Mouse (Mus musculus) heart, embryonic 16.5 days (tissue): ENCODE measurements around the gene Nr1h5. TPM values are rescaled to one million over a fixed set of nuclear protein-coding genes. Genes with fewer than 3 reads are reported as not detected.

Experiments used
- ATAC-seq: fragments of 200-750 bp; cut with Nextera tagmentation; replicated peaks from 2 replicates; pipeline ENCODE4 v1.8.0; 2017; ENCODE audit warnings: moderate number of reproducible peaks; ENCODE audit not compliant: insufficient read depth, low FRiP score; ENCODE audit errors: extremely low read depth
- H3K27ac ChIP-seq: fragments of 300-500 bp; sonication (generic); 2 replicates; pipeline ENCODE4 v1.5.1; 2014; ENCODE audit warnings: mild to moderate bottlenecking, low read length, control low read depth, moderate library complexity
- H3K27me3 ChIP-seq: fragments of 300-500 bp; sonication (generic); 2 replicates; pipeline ENCODE4 v1.6.1; 2014; ENCODE audit warnings: low read length, mixed read lengths; ENCODE audit not compliant: control insufficient read depth, insufficient read depth
- H3K36me3 ChIP-seq: fragments of 300-500 bp; sonication (generic); 2 replicates; pipeline ENCODE4 v1.6.1; 2014; ENCODE audit not compliant: control insufficient read depth, insufficient read depth
- H3K4me1 ChIP-seq: fragments of 300-500 bp; sonication (generic); 2 replicates; pipeline ENCODE4 v1.6.1; 2014; ENCODE audit warnings: low read length, mixed read lengths; ENCODE audit not compliant: control insufficient read depth, insufficient read depth
- H3K4me2 ChIP-seq: fragments of 300-500 bp; sonication (generic); 2 replicates; pipeline ENCODE4 v1.6.1; 2014; ENCODE audit warnings: low read depth, mild to moderate bottlenecking, control low read depth, low read length
- H3K4me3 ChIP-seq: fragments of 300-500 bp; sonication (generic); 2 replicates; pipeline ENCODE4 v1.5.1; 2014; ENCODE audit warnings: mild to moderate bottlenecking, control low read depth, low read length
- H3K9ac ChIP-seq: fragments of 300-500 bp; sonication (generic); 2 replicates; pipeline ENCODE4 v1.6.1; 2014; ENCODE audit warnings: low read length, control low read depth
- H3K9me3 ChIP-seq: fragments of 300-500 bp; sonication (generic); replicated peaks from 2 replicates; pipeline ENCODE4 v1.6.1; 2016; ENCODE audit warnings: low read length; ENCODE audit not compliant: control insufficient read depth
- WGBS: fragments of 180-500 bp; shearing (Covaris S2); extraction: QIAGEN DNeasy Blood & Tissue Kit; methylation state at CpG from one replicate; pipeline ENCODE4 v1.1.7; 2014; 5-methylcytosine and 5-hydroxymethylcytosine counted together
- polyA plus RNA-seq: library from polyadenylated mRNA; unstranded; fragments of >200 nt; fragmentation: Nextera tagmentation; extraction: Ambion mirVana; gene quantifications from 2 replicates; pipeline ENCODE4 v1.2.1, GENCODE M21; 2015

Gene Nr1h5
- polyA plus RNA-seq, 1 experiment from 2014 or later = 0.14 TPM

DNA sequence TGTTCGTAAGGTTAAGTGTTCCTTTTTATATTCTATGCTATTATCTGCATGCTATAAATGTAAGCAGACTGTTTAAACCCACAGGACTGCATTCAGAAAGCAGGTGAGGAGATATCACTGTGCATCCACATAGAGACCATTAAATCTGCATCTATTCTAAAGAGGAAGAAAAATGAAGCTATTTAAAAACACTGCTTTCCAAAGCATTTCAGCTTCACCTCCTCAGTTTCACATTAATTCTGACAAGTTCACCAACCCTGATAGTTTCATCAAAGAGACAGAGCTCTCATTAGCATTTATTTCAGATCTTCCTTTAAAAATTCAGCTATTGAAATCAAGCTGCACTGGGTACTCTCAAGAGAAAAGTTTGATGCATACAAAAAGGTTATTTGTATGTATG is 25.8 kb downstream of the Nr1h5 start:
- ATAC-seq = no peak
- 84% methylated on average over 1 of the region's 1 CpGs for WGBS

DNA sequence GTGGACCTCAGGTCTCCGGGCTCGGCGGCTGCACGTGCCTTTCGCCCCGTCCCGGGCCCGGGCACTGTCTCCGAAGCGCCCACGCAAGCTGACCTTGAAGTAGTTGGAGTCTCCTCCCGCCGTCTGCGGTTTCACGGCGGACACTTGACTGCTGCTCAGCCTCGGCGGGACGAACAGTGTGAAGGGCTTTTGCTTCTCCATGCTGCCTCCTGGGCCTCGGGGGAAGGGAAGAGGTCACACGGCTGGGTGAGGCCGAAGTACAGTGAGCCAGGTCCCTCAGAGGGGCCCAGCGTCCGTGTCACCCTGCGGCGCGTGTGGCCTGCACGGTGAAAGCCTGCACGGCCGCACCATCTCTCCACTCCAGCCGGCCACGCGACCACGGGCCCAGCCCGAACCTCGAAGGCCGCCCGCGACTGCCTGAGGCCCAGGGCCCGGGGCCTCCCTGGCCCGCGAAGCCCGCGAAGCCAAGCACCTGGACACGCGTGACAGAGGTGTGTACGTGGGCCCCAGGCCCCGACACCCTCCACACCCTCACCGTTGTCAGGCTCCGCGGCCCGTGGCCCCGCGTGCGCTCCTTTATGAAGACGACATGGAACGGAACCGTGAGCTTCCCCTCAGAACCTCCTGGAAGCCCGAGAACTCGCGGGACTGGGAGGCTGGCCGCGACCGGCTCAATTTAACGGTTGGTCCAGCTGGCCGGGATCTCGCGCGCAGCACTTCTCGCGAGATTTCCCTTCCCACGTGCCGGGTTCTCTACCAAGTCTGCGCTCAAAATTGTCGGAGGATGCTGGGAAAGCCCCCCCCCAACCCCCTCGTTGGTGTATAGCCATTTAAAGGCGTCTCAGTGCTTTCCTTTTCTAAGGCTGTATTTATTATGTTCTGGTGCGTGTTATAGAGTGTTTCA is 28.2 kb downstream of the Nr1h5 start, which contains the start of gene Sycp1:
Gene Sycp1, minus strand, starts transcription at position 650 of the 904 bp plus-strand sequence.
- Histone ChIP-seq H3K36me3 (no peaks in the 10 kb centered on the region), H3K27ac (no peak within 1 kb of the TSS), H3K9me3 (peaks cover 4% of the 10 kb centered on the region; the same call in 1 of the 2 replicates), H3K4me2 (no peak within 1 kb of the TSS), H3K27me3 (no peaks in the 10 kb centered on the region), H3K9ac (no peak within 1 kb of the TSS), H3K4me1 (no peaks in the 10 kb centered on the region), H3K4me3 (no peak within 1 kb of the TSS)
- no peak for ATAC-seq
- 90% methylated on average over 78 of the region's 78 CpGs for WGBS

More for the DNA sequence above, 25.8 kb downstream of the Nr1h5 start:
- no peak overlapping the region for H3K9ac ChIP-seq
- H3K9me3 ChIP-seq = peaks cover 4% of the 10 kb centered on the region; the same call in 1 of the 2 replicates
- H3K27me3 ChIP-seq = no peaks in the 10 kb centered on the region
- H3K4me2 ChIP-seq = no peak overlapping the region
- no peak overlapping the region for H3K4me3 ChIP-seq
- no peaks in the 10 kb centered on the region for H3K4me1 ChIP-seq
- no peaks in the 10 kb centered on the region for H3K36me3 ChIP-seq
- no peak overlapping the region for H3K27ac ChIP-seq

DNA sequence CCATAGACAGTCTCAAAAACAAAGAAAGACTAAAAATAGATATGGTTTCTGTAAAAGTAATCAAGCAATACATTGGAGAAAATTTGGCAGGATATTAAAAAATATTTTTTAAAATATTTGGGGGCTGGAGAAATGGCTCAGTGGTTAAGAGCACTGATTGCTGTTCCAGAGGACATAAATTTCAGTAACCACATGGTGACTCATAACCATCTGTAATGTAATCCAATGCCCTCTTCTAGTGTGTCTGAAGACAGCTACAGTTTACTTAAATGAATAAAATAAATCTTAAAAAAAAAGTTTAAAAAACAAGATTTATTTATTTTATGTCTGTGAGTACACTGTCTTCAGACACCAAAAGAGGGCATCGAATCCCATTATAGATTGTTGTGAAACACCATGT is 64.8 kb downstream of the Nr1h5 start:
- no peaks in the 10 kb centered on the region for H3K9me3 ChIP-seq
- 95% methylated on average over 1 of the region's 1 CpGs for WGBS
- no peaks in the 10 kb centered on the region for H3K36me3 ChIP-seq
- H3K4me1 ChIP-seq = no peaks in the 10 kb centered on the region
- H3K4me3 ChIP-seq = no peak overlapping the region
- no peak for ATAC-seq
- no peak overlapping the region for H3K4me2 ChIP-seq
- H3K27me3 ChIP-seq = no peaks in the 10 kb centered on the region
- no peak overlapping the region for H3K9ac ChIP-seq
- no peak overlapping the region for H3K27ac ChIP-seq

Other genes starting within 250 kb of the Nr1h5 start
- 27.8 and 27.9 TPM in 2 replicates for gene Tspan2, start 229.6 kb downstream of the Nr1h5 start, polyA plus RNA-seq
- 0.11 TPM in 1 of 2 replicates, not detected in the other for gene Tshb, start 181.4 kb downstream of the Nr1h5 start, polyA plus RNA-seq
- not detected in 2 replicates for gene Sycp1, start 28.0 kb downstream of the Nr1h5 start, polyA plus RNA-seq
- gene Sike1, start 31.6 kb upstream of the Nr1h5 start, polyA plus RNA-seq = 63.6 and 83.8 TPM in 2 replicates
- gene Csde1, start 56.3 kb upstream of the Nr1h5 start, polyA plus RNA-seq = 271 and 302 TPM in 2 replicates
- gene Nras, start 94.2 kb upstream of the Nr1h5 start, polyA plus RNA-seq = 64.6 and 73.4 TPM in 2 replicates
- gene Ampd1, start 109.9 kb upstream of the Nr1h5 start, polyA plus RNA-seq = 0.21 and 0.88 TPM in 2 replicates
- 4.3 and 5.8 TPM in 2 replicates for gene Dennd2c, start 138.5 kb upstream of the Nr1h5 start, polyA plus RNA-seq
- 115 and 141 TPM in 2 replicates for gene Bcas2, start 207.5 kb upstream of the Nr1h5 start, polyA plus RNA-seq